Mouse (Mus musculus) bone marrow, adult 2 months (tissue): ENCODE results near the gene Fam72a.

Experiments
- CTCF ChIP-seq: fragments of 200-500 bp; IDR thresholded peaks from 2 replicates; pipeline ENCODE4 v1.5.1; 2011; ENCODE audit warnings: low read length, control low read depth; ENCODE audit not compliant: control insufficient read depth, insufficient read depth
- POLR2A ChIP-seq: fragments of 200-500 bp; IDR thresholded peaks from 2 replicates; pipeline ENCODE4 v1.6.1; 2011; ENCODE audit warnings: low read depth, mild to moderate bottlenecking, control low read depth, low read length, borderline replicate concordance; ENCODE audit not compliant: control insufficient read depth

- no peak for TF ChIP-seq POLR2A
- no peak for TF ChIP-seq CTCF
Measured at GRCm38 (mm10) chr1:131578943-131579680, 51.4 kb downstream of the Fam72a start.
